Mouse (Mus musculus): Measurements from ENCODE around the gene Atp1a3. TPM values are rescaled to one million over a fixed set of nuclear protein-coding genes. Genes with fewer than 3 reads are reported as not detected.

Atp1a3 gene
- polyA plus RNA-seq, 1 experiment from 2014 or later, result 3.2 TPM

DNA sequence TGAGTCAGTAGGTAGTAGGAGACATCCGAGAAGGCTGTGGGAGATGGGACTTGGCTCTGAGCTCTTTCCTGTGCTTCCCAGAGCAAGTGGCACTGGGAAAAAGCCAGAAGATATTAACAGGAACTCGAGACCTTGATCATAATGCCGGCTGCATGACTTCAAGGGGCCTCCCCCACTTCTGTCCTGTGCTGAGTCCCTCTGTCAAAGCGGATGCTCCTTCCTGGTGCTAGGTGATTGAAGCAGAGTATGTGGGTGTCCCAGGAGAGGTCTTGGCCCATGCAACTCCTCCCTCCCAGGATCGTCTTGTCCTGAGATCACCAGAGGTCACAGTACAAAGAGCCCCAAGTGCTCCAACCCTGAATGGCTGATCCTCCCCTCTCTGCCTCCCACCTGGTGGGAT is 31.9 kb downstream of the Atp1a3 start:
- Histone ChIP-seq H3K9ac (replicated peaks; ENCODE audit: low read depth, low read length) (no peak overlapping the region), H3K27me3 (ENCODE audit: control insufficient read depth, insufficient read depth, low read length) (no peaks in the 10 kb centered on the region), H3K4me1 (ENCODE audit: control insufficient read depth, insufficient read depth, low read length) (peaks cover 2% of the 10 kb centered on the region; the same call in 1 of the 2 replicates), H3K36me3 (ENCODE audit: control insufficient read depth, insufficient read depth, low read length) (no peaks in the 10 kb centered on the region), H3K4me3 (ENCODE audit: low read depth, low read length) (no peak overlapping the region), H3K27ac (ENCODE audit: low read length) (no peak overlapping the region), H3K9me3 (ENCODE audit: control insufficient read depth, low read depth, low read length) (no peaks in the 10 kb centered on the region), H3K4me2 (replicated peaks; ENCODE audit: low read depth, low read length) (no peak overlapping the region)
- 64% methylated on average over 5 of the region's 5 CpGs for WGBS
- ATAC-seq (ENCODE audit: insufficient number of reproducible peaks, insufficient read depth, low FRiP score, low read depth), result no peak

DNA sequence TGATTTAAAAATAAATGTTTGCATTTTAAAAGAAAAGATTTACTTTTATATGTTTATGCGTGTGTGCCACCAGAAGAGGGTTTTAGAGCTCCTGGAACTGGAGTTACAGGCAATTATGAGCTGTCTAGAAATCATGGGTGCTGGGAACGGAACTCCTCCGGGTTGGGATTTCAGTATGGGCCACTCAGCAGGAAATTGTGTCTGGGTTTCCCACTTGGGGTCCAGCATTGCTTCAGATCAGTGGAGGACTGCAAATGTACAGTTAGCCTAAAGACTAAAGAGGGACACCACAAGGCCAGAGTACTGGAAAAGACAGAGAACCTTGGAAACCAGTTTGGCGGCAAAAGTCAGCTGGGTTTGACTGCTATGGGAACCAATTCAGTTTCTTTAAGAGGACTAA is 32.5 kb downstream of the Atp1a3 start:
- Histone ChIP-seq H3K4me2 (replicated peaks; ENCODE audit: low read depth, low read length) (no peak overlapping the region), H3K36me3 (ENCODE audit: control insufficient read depth, insufficient read depth, low read length) (no peaks in the 10 kb centered on the region), H3K27me3 (ENCODE audit: control insufficient read depth, insufficient read depth, low read length) (no peaks in the 10 kb centered on the region), H3K4me3 (ENCODE audit: low read depth, low read length) (no peak overlapping the region), H3K9ac (replicated peaks; ENCODE audit: low read depth, low read length) (no peak overlapping the region), H3K27ac (ENCODE audit: low read length) (no peak overlapping the region), H3K4me1 (ENCODE audit: control insufficient read depth, insufficient read depth, low read length) (peaks cover 2% of the 10 kb centered on the region; the same call in 1 of the 2 replicates), H3K9me3 (ENCODE audit: control insufficient read depth, low read depth, low read length) (no peaks in the 10 kb centered on the region)
- WGBS, result 81% methylated on average over 4 of the region's 4 CpGs
- ATAC-seq (ENCODE audit: insufficient number of reproducible peaks, insufficient read depth, low FRiP score, low read depth), result no peak

DNA sequence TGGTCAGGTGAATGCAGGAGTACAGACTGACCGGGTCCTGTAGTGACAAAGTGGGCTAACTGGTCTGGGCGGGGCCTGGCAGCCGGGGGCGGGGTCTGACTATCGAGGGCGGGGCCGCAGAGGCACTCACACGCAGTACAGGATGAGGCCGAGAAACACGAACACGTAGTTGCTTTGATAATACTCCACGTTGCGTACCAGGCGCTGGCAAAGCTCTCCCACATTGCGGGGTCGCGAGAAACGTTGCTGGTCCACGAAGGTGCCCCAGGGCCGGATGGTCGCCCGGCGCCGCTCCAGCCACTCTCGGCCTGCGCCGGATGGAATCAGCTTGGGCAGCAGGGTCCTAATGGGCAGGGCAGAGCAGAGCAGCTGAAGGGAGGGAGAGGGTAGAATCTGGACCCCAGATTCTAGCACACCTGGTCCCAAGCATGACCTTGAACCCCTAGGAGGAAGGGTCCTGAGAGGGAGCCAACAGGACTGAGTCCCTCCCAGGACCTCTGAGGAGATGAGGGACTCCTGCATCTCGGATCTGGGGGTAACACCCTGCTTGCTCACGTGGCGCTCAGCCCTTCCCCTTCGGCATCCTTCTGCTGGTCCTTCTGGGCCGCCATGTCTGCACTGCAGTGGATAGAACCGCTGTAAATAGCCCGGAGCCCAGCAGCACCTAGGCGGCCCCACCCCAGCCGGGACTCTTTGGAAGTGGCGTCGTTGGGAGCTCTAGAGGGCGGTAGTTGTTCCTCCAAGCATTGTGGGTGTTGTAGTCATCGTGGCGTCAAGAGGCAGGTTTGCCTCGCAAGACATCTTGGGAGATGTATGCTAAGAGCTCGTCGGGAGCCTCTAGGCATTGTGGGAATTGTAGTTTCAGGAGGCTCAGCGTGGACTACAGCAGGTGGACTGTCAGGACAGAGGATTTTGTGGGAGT is 33.5 kb downstream of the Atp1a3 start, which contains the start of gene Rabac1:
Gene Rabac1, minus strand, starts transcription at position 783 of the 922 bp plus-strand sequence.
- H3K36me3 ChIP-seq (ENCODE audit: control insufficient read depth, insufficient read depth, low read length), result no peaks in the 10 kb centered on the region
- ATAC-seq (ENCODE audit: insufficient number of reproducible peaks, insufficient read depth, low FRiP score, low read depth), result peak; percentile 93
- under 1% methylated on average over 45 of the region's 45 CpGs for WGBS

DNA sequence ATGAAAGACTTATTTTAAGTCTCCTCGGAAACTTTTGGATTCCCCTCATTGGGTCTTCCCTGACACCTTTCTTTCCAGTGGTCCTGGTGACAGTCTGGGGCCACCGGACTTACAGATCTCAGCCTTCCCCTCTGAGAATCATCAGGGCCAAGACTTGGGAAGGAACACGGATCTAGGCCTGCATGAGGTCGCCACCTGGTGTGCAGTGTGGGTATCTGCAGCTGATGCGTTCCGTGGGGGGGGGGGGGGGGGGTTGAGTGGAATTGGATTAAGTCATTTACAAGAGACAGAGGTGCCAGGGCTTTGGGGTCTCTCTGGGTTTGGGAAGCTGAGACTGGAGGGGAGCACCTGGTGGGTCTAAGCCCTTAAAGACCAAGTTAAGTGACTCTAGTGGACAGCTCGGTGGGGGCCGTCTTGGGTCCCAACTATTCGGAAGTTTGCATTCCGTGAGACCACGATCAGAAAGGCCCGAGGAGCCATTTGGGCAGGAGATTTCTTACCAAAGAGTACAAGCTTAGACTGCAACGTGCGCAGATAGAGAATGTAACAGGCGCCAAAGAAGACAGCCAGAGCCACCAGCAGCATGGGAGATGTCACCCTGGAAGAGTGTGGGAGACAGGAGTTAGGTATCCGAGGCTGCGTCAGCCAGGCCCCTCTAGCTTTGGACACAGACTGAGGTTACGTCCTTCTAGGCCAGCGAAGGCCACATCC is 34.3 kb downstream of the Atp1a3 start:
- H3K4me1 ChIP-seq (ENCODE audit: control insufficient read depth, insufficient read depth, low read length), result peaks cover 2% of the 10 kb centered on the region; the same call in 1 of the 2 replicates
- H3K4me2 ChIP-seq (replicated peaks; ENCODE audit: low read depth, low read length), result peak overlapping the region; percentile 71
- H3K9ac ChIP-seq (replicated peaks; ENCODE audit: low read depth, low read length), result peak overlapping the region; percentile 63
- no peaks in the 10 kb centered on the region for H3K36me3 ChIP-seq (ENCODE audit: control insufficient read depth, insufficient read depth, low read length)
- ATAC-seq (ENCODE audit: insufficient number of reproducible peaks, insufficient read depth, low FRiP score, low read depth), result no peak
- WGBS, result 9% methylated on average over 19 of the region's 19 CpGs
- H3K27me3 ChIP-seq (ENCODE audit: control insufficient read depth, insufficient read depth, low read length), result no peaks in the 10 kb centered on the region
- no peaks in the 10 kb centered on the region for H3K9me3 ChIP-seq (ENCODE audit: control insufficient read depth, low read depth, low read length)
- H3K4me3 ChIP-seq (ENCODE audit: low read depth, low read length), result peak overlapping the region; percentile 88
- peak overlapping the region; percentile 78; the same call in 1 of the 2 replicates for H3K27ac ChIP-seq (ENCODE audit: low read length)

More for the DNA sequence above, 33.5 kb downstream of the Atp1a3 start, which contains the start of gene Rabac1:
- peaks cover 2% of the 10 kb centered on the region; the same call in 1 of the 2 replicates for H3K4me1 ChIP-seq (ENCODE audit: control insufficient read depth, insufficient read depth, low read length)
- H3K27me3 ChIP-seq (ENCODE audit: control insufficient read depth, insufficient read depth, low read length), result no peaks in the 10 kb centered on the region
- peak within 1 kb of the TSS; percentile 88 for H3K4me3 ChIP-seq (ENCODE audit: low read depth, low read length)
- H3K9ac ChIP-seq (replicated peaks; ENCODE audit: low read depth, low read length), result peak within 1 kb of the TSS; percentile 63
- H3K27ac ChIP-seq (ENCODE audit: low read length), result peak within 1 kb of the TSS; percentile 78
- no peaks in the 10 kb centered on the region for H3K9me3 ChIP-seq (ENCODE audit: control insufficient read depth, low read depth, low read length)
- H3K4me2 ChIP-seq (replicated peaks; ENCODE audit: low read depth, low read length), result peak within 1 kb of the TSS; percentile 71

GRCm38 (mm10) chr7:24970341-24970740 is 35.4 kb downstream of the Atp1a3 start:
- H3K27me3 ChIP-seq (ENCODE audit: control insufficient read depth, insufficient read depth, low read length), result no peaks in the 10 kb centered on the region
- peaks cover 2% of the 10 kb centered on the region; the same call in 1 of the 2 replicates for H3K4me1 ChIP-seq (ENCODE audit: control insufficient read depth, insufficient read depth, low read length)
- no peaks in the 10 kb centered on the region for H3K9me3 ChIP-seq (ENCODE audit: control insufficient read depth, low read depth, low read length)
- 96% methylated on average over 3 of the region's 3 CpGs for WGBS
- H3K9ac ChIP-seq (replicated peaks; ENCODE audit: low read depth, low read length), result no peak overlapping the region
- H3K27ac ChIP-seq (ENCODE audit: low read length), result no peak overlapping the region
- ATAC-seq (ENCODE audit: insufficient number of reproducible peaks, insufficient read depth, low FRiP score, low read depth), result no peak
- H3K4me3 ChIP-seq (ENCODE audit: low read depth, low read length), result no peak overlapping the region
- no peaks in the 10 kb centered on the region for H3K36me3 ChIP-seq (ENCODE audit: control insufficient read depth, insufficient read depth, low read length)
- H3K4me2 ChIP-seq (replicated peaks; ENCODE audit: low read depth, low read length), result no peak overlapping the region

GRCm38 (mm10) chr7:24969805-24970204 is 36.0 kb downstream of the Atp1a3 start:
- no peaks in the 10 kb centered on the region for H3K27me3 ChIP-seq (ENCODE audit: control insufficient read depth, insufficient read depth, low read length)
- peaks cover 2% of the 10 kb centered on the region; the same call in 1 of the 2 replicates for H3K4me1 ChIP-seq (ENCODE audit: control insufficient read depth, insufficient read depth, low read length)
- no peak overlapping the region for H3K27ac ChIP-seq (ENCODE audit: low read length)
- WGBS, result 83% methylated on average over 12 of the region's 12 CpGs
- no peak overlapping the region for H3K4me2 ChIP-seq (replicated peaks; ENCODE audit: low read depth, low read length)
- no peak for ATAC-seq (ENCODE audit: insufficient number of reproducible peaks, insufficient read depth, low FRiP score, low read depth)
- H3K4me3 ChIP-seq (ENCODE audit: low read depth, low read length), result no peak overlapping the region
- no peaks in the 10 kb centered on the region for H3K9me3 ChIP-seq (ENCODE audit: control insufficient read depth, low read depth, low read length)
- no peak overlapping the region for H3K9ac ChIP-seq (replicated peaks; ENCODE audit: low read depth, low read length)
- H3K36me3 ChIP-seq (ENCODE audit: control insufficient read depth, insufficient read depth, low read length), result no peaks in the 10 kb centered on the region

DNA sequence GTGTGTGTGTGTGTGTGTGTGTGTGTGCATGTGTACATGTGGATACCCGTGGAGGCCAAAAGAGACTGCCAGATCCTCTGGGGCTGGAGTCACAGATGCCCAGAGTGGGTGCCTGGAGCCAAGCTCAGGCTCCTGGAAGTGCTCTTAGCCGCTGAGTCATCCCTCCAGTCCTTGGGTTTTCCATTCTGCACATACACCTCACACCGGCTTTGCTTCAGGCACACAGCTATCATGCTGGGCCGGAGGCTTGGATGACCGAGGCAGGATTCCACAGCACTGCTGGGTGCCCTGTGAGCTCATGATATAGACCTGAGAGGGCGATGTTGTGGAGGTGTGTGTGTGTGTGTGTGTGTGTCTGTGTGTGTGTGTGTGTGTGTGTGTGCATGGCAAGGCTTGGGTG is 37.3 kb downstream of the Atp1a3 start:
- Histone ChIP-seq H3K4me2 (replicated peaks; ENCODE audit: low read depth, low read length) (no peak overlapping the region), H3K9me3 (ENCODE audit: control insufficient read depth, low read depth, low read length) (no peaks in the 10 kb centered on the region), H3K27ac (ENCODE audit: low read length) (no peak overlapping the region), H3K27me3 (ENCODE audit: control insufficient read depth, insufficient read depth, low read length) (no peaks in the 10 kb centered on the region), H3K36me3 (ENCODE audit: control insufficient read depth, insufficient read depth, low read length) (no peaks in the 10 kb centered on the region), H3K4me3 (ENCODE audit: low read depth, low read length) (no peak overlapping the region), H3K4me1 (ENCODE audit: control insufficient read depth, insufficient read depth, low read length) (peaks cover 2% of the 10 kb centered on the region; the same call in 1 of the 2 replicates), H3K9ac (replicated peaks; ENCODE audit: low read depth, low read length) (no peak overlapping the region)
- 77% methylated on average over 6 of the region's 6 CpGs for whole genome bisulfite sequencing
- ATAC-seq (ENCODE audit: insufficient number of reproducible peaks, insufficient read depth, low FRiP score, low read depth), result no peak

GRCm38 (mm10) chr7:24967966-24968365 is 37.8 kb downstream of the Atp1a3 start:
- H3K9ac ChIP-seq (replicated peaks; ENCODE audit: low read depth, low read length), result no peak overlapping the region
- no peak overlapping the region for H3K27ac ChIP-seq (ENCODE audit: low read length)
- no peak for ATAC-seq (ENCODE audit: insufficient number of reproducible peaks, insufficient read depth, low FRiP score, low read depth)
- no peak overlapping the region for H3K4me3 ChIP-seq (ENCODE audit: low read depth, low read length)
- H3K9me3 ChIP-seq (ENCODE audit: control insufficient read depth, low read depth, low read length), result no peaks in the 10 kb centered on the region
- 73% methylated on average over 8 of the region's 8 CpGs for WGBS
- no peaks in the 10 kb centered on the region for H3K27me3 ChIP-seq (ENCODE audit: control insufficient read depth, insufficient read depth, low read length)
- no peaks in the 10 kb centered on the region for H3K36me3 ChIP-seq (ENCODE audit: control insufficient read depth, insufficient read depth, low read length)
- H3K4me2 ChIP-seq (replicated peaks; ENCODE audit: low read depth, low read length), result no peak overlapping the region
- peaks cover 2% of the 10 kb centered on the region; the same call in 1 of the 2 replicates for H3K4me1 ChIP-seq (ENCODE audit: control insufficient read depth, insufficient read depth, low read length)

Data from stomach, embryonic 14.5 days (tissue).